Mouse (Mus musculus) inflammation-experienced regulatory T-cells (primary cell): ENCODE data around the gene Acvr1. TPM values are rescaled to one million over a fixed set of nuclear protein-coding genes. Genes with fewer than 3 reads are reported as not detected.

ENCODE experiments used
- polyA plus RNA-seq, 2 experiments: library from polyadenylated mRNA; unstranded; fragments of 100-300 nt; shearing (Covaris generic); gene quantifications; one replicate each; pipeline ENCODE4 v1.2.1; 2017

The Acvr1 gene
- polyA plus RNA-seq, result 1 to 10 TPM in 1 of 2 experiments, under 1 TPM in 1; 0.57 to 1.7 TPM

DNA sequence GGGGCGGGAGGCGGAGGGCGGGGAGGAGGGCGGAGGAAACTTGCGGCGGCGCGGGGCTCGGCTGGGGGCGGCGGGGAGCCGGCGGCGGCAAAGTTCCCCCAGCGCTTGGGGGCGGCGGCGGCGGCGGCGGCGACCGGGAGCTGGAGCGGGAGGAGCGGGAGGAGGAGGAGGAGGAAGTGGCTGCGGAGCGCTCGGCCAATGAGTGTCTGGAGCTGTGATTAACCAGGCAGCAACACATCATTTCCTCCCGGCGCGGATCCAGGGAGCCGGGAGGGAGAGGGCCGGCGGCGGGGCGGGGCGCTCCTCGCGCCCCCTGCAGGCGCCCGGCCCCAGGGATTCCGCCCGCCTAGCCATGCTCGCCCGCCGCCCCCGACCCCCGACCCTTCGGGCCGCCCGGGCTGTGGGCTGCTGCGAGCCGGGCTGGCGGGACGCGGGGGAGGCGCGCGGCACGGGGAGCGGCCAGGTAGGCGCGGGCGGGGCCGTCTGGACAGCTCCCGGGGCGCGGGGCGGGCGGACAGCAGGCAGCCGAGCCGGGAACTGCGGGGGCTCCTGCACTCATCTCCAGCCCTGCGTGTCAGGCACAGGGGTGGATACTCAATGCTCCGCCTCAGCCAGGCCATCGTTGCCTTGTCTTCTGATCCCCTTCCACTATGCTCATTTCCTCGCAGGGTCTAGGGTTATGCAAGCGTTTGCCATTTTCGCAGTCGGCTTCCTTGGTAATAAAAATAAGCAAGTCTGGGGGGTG lies at the start of gene Acvr1, which contains the start of gene Upp2:
TSS of gene Acvr1 (minus strand) at position 92 of the 745 bp plus-strand sequence.
TSS of gene Upp2 (plus strand) at position 233 of the 745 bp plus-strand sequence.

DNA sequence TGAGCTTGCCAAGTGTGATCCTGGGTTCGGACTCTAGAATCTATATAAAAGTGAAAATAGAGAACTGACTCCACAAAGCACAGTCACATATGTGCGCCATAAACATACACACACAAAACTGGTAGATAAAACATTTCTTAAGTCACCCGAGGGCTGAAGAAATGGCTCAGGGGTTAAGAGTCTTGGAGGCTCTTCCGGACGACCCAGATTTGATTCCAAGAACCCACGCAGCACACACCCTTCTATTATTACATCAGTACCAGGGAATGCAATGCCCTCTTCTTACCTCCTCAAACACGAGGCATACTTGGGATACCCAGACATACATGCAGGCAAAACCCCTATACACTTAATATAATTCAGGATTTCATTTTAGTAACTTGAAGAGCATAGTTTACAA lies 97.1 kb downstream of the Acvr1 start, which contains the start of gene Gm17409:
TSS of gene Gm17409 (plus strand) at position 301 of the 400 bp plus-strand sequence.

DNA sequence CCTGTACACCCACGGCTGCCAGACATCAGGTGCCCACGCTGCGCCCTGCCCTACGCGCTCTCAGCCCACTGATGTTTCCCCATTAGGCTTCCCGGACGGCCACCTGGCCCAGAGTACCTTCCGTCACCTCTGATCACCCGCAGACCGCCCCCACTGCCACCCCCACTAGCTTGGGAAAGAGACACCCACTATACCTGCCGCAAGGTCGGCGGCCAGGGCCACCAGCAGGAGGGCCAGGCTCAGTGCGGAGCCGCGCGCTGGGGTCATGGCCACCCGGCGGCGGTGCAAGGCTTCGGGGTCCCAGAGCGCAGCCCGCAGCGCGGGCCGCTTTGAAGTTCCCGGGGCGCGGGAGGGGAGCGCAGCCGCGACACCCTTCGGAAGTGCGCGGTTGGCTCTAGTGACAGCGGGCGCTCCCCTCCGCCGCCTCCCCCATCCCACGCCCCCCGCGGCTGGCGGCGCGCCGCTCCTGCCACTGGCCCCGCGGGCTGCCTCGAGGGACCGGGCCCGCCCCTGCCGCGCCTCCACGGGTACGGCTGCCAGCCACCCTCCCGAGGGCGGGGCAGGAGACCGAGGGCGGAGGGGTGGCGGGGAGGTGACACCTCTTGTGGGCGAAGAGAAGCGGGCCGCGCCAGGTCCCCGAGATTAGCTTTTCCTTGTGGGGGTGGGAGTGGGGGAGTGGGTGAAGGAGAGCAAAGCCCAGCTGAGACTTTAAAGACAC lies 209.4 kb downstream of the Acvr1 start, which contains the start of gene Acvr1c:
TSS of gene Acvr1c (minus strand) at position 482 of the 718 bp plus-strand sequence.

Other genes with a start within 250 kb of the Acvr1 start
- under 1 TPM; 0.29 to 0.41 TPM for gene Acvr1c, start 209.3 kb downstream of the Acvr1 start, polyA plus RNA-seq
- gene Gm17409, start 97.0 kb downstream of the Acvr1 start, polyA plus RNA-seq, result not detected
- 1 to 10 TPM in 1 of 2 experiments, under 1 TPM in 1; 0.99 to 3.1 TPM for gene Upp2, start 141 bp upstream of the Acvr1 start, polyA plus RNA-seq